Mouse (Mus musculus) myocyte (in vitro differentiated cells): ENCODE data around the gene Rps19bp1.

Experiments used
- MAX ChIP-seq: IDR thresholded peaks from one replicate; pipeline ENCODE4 v1.6.1; 2011; ENCODE audit warnings: low read depth, mild to moderate bottlenecking, control low read depth
- POLR2A ChIP-seq: IDR thresholded peaks from one replicate; pipeline ENCODE4 v1.6.1; 2011; ENCODE audit warnings: low read depth, mild to moderate bottlenecking, control low read depth, moderate library complexity; ENCODE audit not compliant: insufficient read length
- POLR2AphosphoS2 ChIP-seq: IDR thresholded peaks from one replicate; pipeline ENCODE4 v1.6.1; 2011; ENCODE audit warnings: low read depth, control low read depth; ENCODE audit not compliant: insufficient read length
- TCF12 ChIP-seq: IDR thresholded peaks from one replicate; pipeline ENCODE4 v1.6.1; 2011; ENCODE audit warnings: mild to moderate bottlenecking, control low read depth; ENCODE audit not compliant: poor library complexity, insufficient read depth, severe bottlenecking

DNA sequence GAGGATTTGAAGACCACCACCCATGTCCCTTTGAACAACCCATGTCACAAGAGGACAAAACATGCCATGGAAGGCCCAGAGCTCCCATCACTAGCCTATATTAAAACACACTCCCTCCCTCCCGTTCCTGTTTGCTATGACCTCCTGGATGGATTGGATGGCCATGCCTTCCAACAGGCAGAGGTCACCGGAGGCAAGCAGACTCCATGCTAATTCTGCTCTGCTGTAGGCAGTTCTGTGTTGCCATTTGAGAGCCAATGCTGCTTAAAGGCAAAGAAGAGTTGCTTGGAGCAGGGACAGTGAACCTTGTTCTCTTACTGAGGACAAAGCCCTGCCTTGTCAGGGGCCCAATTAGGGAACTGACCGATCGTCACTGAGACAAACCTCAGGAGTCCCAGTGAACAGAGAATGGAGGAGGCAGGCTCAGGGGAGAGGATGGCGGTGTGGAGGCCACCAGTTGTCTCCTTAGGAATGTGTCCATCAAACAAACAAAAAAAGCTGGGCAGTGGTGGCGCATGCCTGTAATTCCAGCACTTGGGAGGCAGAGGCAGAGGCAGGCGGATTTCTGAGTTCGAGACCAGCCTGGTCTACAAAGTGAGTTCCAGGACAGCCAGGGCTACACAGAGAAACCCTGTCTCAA, 4.6 kb downstream of the Rps19bp1 start:
- peak; percentile 57 for TF ChIP-seq POLR2AphosphoS2
- peak; percentile 31 for TF ChIP-seq POLR2A
- no peak for TF ChIP-seq MAX
- no peak for TF ChIP-seq TCF12
